Mouse (Mus musculus) stomach, postnatal 0 days (tissue): Measurements from ENCODE around the gene Plcb3. TPM values are rescaled to one million over a fixed set of nuclear protein-coding genes. Genes with fewer than 3 reads are reported as not detected.

Source experiments
- ATAC-seq: fragments of 200-750 bp; cut with Nextera tagmentation; 2 replicates; pipeline ENCODE4 v1.8.0; 2017; ENCODE audit not compliant: low FRiP score, low TSS enrichment
- DNase-seq: peaks from one replicate; pipeline ENCODE4 v3.0.0-alpha.2; 2016; ENCODE audit warnings: low spot score
- H3K27ac ChIP-seq: fragments of 300-500 bp; sonication (generic); replicated peaks from 2 replicates; pipeline ENCODE4 v1.5.1; 2014; ENCODE audit warnings: mild to moderate bottlenecking, control low read depth
- H3K27me3 ChIP-seq: fragments of 300-500 bp; sonication (generic); 2 replicates; pipeline ENCODE4 v1.6.1; 2014; ENCODE audit warnings: low read length; ENCODE audit not compliant: control insufficient read depth, insufficient read depth
- H3K36me3 ChIP-seq: fragments of 300-500 bp; sonication (generic); 2 replicates; pipeline ENCODE4 v1.6.1; 2014; ENCODE audit warnings: low read length, mixed read lengths; ENCODE audit not compliant: control insufficient read depth, insufficient read depth
- H3K4me1 ChIP-seq: fragments of 300-500 bp; sonication (generic); replicated peaks from 2 replicates; pipeline ENCODE4 v1.6.1; 2014; ENCODE audit warnings: antibody characterized with exemption; ENCODE audit not compliant: control insufficient read depth, insufficient read depth
- H3K4me2 ChIP-seq: fragments of 300-500 bp; sonication (generic); replicated peaks from 2 replicates; pipeline ENCODE4 v1.6.1; 2014; ENCODE audit warnings: low read depth, mild to moderate bottlenecking, control low read depth, moderate library complexity
- H3K4me3 ChIP-seq: fragments of 300-500 bp; sonication (generic); 2 replicates; pipeline ENCODE4 v1.5.1; 2014; ENCODE audit warnings: low read depth, low read length, control low read depth
- H3K9ac ChIP-seq: fragments of 300-500 bp; sonication (generic); 2 replicates; pipeline ENCODE4 v1.6.1; 2014; ENCODE audit warnings: mild to moderate bottlenecking, low read length, control low read depth, mixed read lengths
- H3K9me3 ChIP-seq: fragments of 300-500 bp; sonication (generic); 2 replicates; pipeline ENCODE4 v1.6.1; 2016; ENCODE audit warnings: low read length; ENCODE audit not compliant: control insufficient read depth
- CTCF ChIP-seq: IDR thresholded peaks from 2 replicates; pipeline ENCODE4 v1.5.1; 2016; ENCODE audit warnings: antibody characterized with exemption, low read depth, mild to moderate bottlenecking, moderate library complexity
- EP300 ChIP-seq: optimal IDR thresholded peaks from 2 replicates; pipeline ENCODE3; 2016; ENCODE audit warnings: antibody characterized with exemption
- WGBS: fragments of 180-500 bp; shearing (Covaris S2); extraction: QIAGEN DNeasy Blood & Tissue Kit; methylation state at CpG from one replicate; pipeline ENCODE4 v1.1.7; 2014; 5-methylcytosine and 5-hydroxymethylcytosine counted together
- polyA plus RNA-seq: library from polyadenylated mRNA; unstranded; fragments of >200 nt; fragmentation: Nextera tagmentation; extraction: Ambion mirVana; gene quantifications from 2 replicates; pipeline ENCODE4 v1.2.1, GENCODE M21; 2015

The Plcb3 gene
- polyA plus RNA-seq, 1 experiment from 2014 or later = 30.0 TPM

DNA sequence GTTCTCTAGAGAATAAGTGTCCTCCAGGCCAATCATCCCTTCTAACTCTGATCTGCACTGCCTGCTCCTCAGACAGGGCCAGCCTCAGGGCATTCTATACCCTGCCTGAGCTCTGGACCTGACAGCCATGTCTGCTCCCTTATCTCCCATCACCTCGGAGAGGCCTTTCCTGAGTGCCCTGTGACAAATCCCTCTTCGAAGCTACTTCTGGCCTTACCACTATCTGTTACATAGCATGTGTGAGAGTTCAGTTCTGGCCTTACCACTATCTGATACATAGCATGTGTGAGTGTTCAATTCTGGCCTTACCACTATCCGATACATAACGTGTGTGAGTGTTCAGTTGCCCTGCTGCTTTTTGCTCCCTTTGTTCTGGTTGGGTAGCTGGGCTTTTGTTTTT is 61.0 kb downstream of the Plcb3 start:
- ATAC-seq (no peak), DNase-seq (no peak)
- no peak overlapping the region for H3K4me2 ChIP-seq
- H3K4me3 ChIP-seq = no peak overlapping the region
- H3K4me1 ChIP-seq = peaks cover 3% of the 10 kb centered on the region; the same call in 1 of the 2 replicates
- peaks cover 15% of the 10 kb centered on the region for H3K36me3 ChIP-seq
- no peaks in the 10 kb centered on the region for H3K9me3 ChIP-seq
- no peak overlapping the region for H3K27ac ChIP-seq
- no peaks in the 10 kb centered on the region for H3K27me3 ChIP-seq
- no peak for TF ChIP-seq CTCF
- TF ChIP-seq EP300 = no peak
- WGBS = 79% methylated on average over 4 of the region's 4 CpGs
- no peak overlapping the region for H3K9ac ChIP-seq

DNA sequence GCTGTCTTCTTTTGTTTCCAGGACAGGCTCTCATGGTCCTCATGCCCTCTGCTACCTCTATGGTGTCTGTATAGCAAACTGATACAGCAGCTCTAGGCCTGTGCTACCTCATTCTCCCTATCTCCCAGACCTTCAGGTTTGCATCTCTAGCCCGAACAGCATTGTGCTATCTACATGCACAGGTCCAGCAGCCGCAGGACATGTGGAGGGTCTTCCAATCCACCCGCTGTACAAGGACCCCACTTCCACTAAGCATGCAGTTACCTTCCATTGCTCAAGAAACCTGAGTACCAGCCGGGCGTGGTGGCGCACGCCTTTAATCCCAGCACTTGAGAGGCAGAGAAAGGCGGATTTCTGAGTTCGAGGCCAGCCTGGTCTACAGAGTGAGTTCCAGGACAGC is 61.7 kb downstream of the Plcb3 start:
- no peaks in the 10 kb centered on the region for H3K27me3 ChIP-seq
- H3K27ac ChIP-seq = 0 out of 2 replicates have a peak overlapping the region, but pooled peaks have one; percentile 18
- TF ChIP-seq EP300 (no peak), CTCF (no peak)
- ATAC-seq = no peak
- peaks cover 15% of the 10 kb centered on the region for H3K36me3 ChIP-seq
- 93% methylated on average over 9 of the region's 9 CpGs for WGBS
- no peaks in the 10 kb centered on the region for H3K4me1 ChIP-seq
- H3K9me3 ChIP-seq = no peaks in the 10 kb centered on the region
- no peak for DNase-seq
- H3K9ac ChIP-seq = no peak overlapping the region
- H3K4me3 ChIP-seq = no peak overlapping the region
- H3K4me2 ChIP-seq = no peak overlapping the region

DNA sequence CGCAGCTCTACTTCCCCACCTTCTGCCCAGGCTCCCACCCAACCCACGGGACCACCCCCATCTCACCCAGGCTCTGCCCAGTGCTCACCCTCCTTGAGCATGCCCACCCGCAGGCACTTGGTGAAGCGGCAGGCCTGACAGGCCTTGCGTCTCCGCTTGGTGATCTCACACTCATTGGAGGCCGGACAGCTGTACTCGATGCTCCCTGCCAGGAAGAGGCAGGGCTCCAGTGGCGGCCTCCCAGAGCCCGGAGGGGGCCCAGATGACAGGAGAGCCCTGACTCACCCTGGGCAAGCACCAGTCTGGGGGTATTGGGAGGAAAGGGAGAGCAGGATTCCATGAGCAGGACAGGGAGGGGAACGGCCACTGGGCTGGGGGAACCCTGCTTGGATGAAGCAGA is 62.3 kb downstream of the Plcb3 start:
- Histone ChIP-seq H3K9ac (0 out of 2 replicates have a peak overlapping the region, but pooled peaks have one; percentile 13), H3K36me3 (peaks cover 15% of the 10 kb centered on the region), H3K27ac (0 out of 2 replicates have a peak overlapping the region, but pooled peaks have one; percentile 18), H3K9me3 (no peaks in the 10 kb centered on the region), H3K27me3 (no peaks in the 10 kb centered on the region), H3K4me3 (no peak overlapping the region), H3K4me1 (no peaks in the 10 kb centered on the region), H3K4me2 (no peak overlapping the region)
- ATAC-seq = no peak
- WGBS = 60% methylated on average over 11 of the region's 11 CpGs
- DNase-seq = peak; percentile 14
- no peak for TF ChIP-seq CTCF
- no peak for TF ChIP-seq EP300

DNA sequence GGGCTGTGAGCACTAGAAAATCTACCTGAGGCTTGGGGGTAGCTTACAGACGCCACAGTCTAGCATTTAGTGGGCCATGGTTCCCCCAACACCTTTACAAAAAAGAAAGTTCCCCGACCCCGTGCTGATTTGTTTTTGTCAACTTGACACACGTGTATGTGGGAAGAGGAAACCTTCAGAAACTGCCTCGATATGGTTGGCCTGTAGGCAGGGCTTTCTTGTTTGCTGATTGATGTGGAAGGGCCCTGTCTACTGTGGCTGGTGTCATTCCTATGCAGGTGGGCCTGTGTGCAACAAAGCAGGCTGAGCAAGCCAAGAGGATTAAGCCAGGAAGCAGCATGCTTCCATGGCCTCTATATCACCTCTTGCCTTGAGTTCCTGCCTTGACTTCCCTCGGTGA is 63.2 kb downstream of the Plcb3 start:
- 72% methylated on average over 6 of the region's 6 CpGs for WGBS
- TF ChIP-seq CTCF (no peak), EP300 (no peak)
- peaks cover 3% of the 10 kb centered on the region; the same call in 1 of the 2 replicates for H3K4me1 ChIP-seq
- peaks cover 15% of the 10 kb centered on the region for H3K36me3 ChIP-seq
- no peaks in the 10 kb centered on the region for H3K27me3 ChIP-seq
- H3K4me2 ChIP-seq = no peak overlapping the region
- no peak overlapping the region for H3K9ac ChIP-seq
- DNase-seq (no peak), ATAC-seq (no peak)
- no peak overlapping the region for H3K4me3 ChIP-seq
- no peak overlapping the region for H3K27ac ChIP-seq
- no peaks in the 10 kb centered on the region for H3K9me3 ChIP-seq

DNA sequence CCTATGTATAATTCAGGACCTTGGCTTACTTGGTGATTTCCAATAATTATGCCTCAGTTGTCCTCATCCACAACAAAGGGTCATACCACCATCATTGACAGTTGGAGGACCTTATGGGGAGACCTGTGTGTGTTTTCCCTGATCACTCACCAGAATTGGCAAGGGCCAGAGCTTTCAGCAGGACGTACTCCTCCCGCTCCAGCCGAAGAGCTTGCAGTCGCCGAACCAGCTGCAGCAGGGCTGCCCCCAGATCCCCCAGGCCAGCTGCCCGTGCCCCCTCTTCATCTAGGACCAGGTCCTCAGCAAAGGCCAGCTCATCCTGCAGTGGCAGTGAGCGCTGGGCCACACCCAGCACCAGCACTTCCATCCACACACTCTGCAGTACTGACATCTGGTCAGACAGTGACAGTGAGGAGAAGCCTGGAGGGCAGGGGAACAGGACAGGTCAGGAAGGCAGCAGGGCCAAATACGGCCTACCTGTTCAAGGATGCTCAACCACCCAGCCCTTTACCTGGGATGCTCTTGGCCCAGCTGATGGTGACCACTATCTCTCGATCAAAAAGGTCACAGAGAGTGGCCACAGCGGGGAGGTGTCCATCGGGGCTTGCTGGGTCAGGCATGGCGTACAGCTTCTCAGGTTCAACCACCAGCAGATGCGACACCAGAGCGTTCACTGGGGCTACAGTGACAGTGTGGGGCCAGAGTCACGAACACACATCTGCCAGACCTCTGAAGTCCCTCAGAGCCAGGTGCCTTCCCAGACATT is 63.9 kb downstream of the Plcb3 start:
- Histone ChIP-seq H3K27ac (no peak overlapping the region), H3K9me3 (no peaks in the 10 kb centered on the region), H3K9ac (no peak overlapping the region), H3K4me3 (no peak overlapping the region), H3K4me2 (no peak overlapping the region), H3K36me3 (peaks cover 15% of the 10 kb centered on the region), H3K4me1 (peaks cover 4% of the 10 kb centered on the region; the same call in 1 of the 2 replicates), H3K27me3 (no peaks in the 10 kb centered on the region)
- no peak for ATAC-seq
- DNase-seq = peak; percentile 16
- 94% methylated on average over 15 of the region's 15 CpGs for WGBS
- no peak for TF ChIP-seq CTCF
- no peak for TF ChIP-seq EP300
